Mouse (Mus musculus) testis, postnatal 14 days (tissue): ENCODE results near the gene Snai1.

Experiments
- DNase-seq: peaks from one replicate; pipeline ENCODE4 v3.0.0; 2021; ENCODE audit warnings: low spot score

The Snai1 gene

GRCm38 (mm10) chr2:167551342-167551920 lies 13.4 kb downstream of the Snai1 start:
- DNase-seq = no peak

- DNase-seq = no peak
These were observed 14.3 kb downstream of the Snai1 start for GRCm38 (mm10) chr2:167552292-167552691.

DNA sequence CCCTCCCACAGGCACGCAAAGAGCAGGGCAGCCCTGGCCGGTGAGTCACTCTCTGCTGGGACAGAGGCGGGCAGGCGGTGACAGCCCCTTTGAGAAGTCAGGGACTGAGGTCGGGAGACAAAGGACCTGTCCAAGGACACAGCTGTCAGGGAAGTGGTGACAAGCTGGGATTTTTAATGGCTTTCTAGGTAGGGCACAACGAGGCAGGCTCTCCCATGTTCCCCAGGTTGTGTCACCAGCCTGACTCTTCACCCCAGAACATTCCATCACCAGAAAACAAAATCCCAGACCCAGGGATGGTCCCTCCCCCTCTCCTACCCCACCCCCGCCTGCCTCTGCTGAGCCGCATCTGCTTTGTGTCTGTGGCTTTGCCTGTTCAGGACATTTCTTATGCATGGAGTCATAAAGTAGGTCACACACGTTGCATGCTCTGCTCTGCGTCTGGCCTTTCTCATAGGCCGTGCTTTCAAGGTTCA lies 15.0 kb downstream of the Snai1 start:
- DNase-seq = no peak

DNA sequence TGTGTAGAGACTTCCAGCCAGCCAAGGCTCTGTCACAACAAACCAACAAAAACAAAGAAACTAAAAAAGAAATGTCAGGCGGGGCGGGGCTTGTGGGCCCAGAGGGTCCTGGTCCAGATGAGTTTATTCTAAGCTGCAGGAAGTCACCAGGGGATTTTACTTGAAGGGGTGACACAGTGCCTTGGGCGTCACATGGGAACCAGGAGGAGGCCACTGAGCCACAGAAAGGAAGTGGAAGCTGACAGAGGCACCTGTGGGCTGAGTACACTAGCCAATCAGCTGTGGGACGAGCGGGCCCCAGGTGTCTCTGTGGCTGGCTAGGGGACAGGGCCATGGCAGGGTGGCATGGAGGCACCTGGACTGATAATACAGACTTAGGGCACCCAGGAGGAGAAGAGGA lies 17.8 kb downstream of the Snai1 start:
- no peak for DNase-seq

GRCm38 (mm10) chr2:167559413-167559812 lies 21.4 kb downstream of the Snai1 start:
- DNase-seq = no peak

- DNase-seq = no peak
These were observed 24.1 kb downstream of the Snai1 start for GRCm38 (mm10) chr2:167562101-167562500.

DNA sequence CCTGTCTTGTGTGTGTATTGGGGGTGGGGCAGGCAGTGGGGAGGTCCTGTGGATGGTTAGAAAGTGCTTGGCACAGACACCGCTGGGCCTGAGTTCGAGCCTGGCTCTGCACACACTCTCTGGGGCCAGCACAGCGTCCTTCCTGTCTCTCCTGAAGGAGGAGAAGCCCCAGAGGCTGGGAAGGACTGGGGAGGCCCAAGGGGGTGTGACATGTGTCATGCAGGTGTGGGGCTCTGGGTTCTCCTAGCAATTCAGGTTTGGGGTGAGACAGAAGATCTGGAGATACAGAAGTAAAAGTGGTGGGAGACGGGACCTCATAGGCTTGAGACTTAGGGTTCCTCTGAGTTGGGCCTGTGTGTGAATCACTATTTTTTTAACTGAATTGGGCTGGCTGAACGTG lies 25.0 kb downstream of the Snai1 start:
- no peak for DNase-seq

DNA sequence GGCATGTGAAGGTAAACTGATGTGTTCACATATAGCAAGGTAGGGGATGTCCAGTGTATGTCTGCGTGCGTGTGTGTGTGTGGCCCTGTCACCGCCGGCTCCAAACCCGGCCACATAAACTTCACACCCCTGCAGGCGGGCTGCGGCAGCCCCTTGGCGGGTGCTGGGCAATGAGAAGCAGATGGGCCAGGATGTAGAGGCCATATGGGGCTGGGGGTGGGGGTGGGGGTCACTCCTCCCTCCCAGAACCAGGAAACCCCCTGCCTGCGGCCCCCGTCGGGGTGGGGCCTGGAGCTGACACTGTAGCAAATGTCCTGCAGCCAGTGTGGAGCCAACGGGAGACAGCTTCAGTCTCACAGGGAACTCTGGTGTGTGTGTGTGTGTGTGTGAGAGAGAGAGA lies 25.7 kb downstream of the Snai1 start:
- no peak for DNase-seq

- DNase-seq = no peak
These were observed 26.7 kb downstream of the Snai1 start for GRCm38 (mm10) chr2:167564551-167565311.

DNA sequence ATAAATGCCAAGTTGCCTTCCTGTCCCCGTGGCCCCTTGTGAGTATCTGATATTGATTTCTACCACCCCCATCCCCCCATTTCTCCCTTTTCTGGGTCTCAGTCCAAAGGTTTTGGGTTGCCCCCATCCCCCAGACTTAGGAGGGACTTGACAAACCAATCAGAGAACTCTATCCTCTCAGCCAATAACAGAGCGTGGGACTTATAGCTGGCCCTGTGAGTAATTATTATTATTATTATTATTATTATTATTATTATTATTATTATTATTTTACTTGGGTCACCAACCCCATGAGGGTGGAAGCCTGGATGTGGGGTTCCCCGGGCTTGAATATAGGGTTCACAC lies 27.3 kb downstream of the Snai1 start:
- no peak for DNase-seq

DNA sequence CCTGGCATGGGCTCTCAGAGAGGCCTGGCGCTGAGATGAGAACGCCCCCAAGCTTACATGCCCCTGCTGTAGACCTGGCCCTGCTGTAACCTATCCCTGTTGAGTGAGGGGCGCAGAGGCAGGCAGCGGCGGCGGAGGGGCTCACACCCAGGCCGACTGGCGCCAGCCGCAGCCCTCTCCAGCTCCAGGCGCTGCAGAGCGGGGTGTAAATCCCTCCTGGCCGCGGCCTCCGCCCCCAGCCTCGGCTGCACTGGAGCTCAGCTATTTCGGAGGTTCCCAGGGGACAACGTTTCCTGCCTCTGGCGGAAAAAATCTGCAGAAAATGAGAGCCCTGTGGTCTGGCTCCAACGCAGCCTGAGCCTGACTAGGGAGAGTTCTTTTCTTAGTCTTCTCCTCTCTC lies 27.7 kb downstream of the Snai1 start:
- no peak for DNase-seq

GRCm38 (mm10) chr2:167568112-167568511 lies 30.1 kb downstream of the Snai1 start:
- no peak for DNase-seq

GRCm38 (mm10) chr2:167569934-167570651 lies 32.1 kb downstream of the Snai1 start:
- no peak for DNase-seq

DNA sequence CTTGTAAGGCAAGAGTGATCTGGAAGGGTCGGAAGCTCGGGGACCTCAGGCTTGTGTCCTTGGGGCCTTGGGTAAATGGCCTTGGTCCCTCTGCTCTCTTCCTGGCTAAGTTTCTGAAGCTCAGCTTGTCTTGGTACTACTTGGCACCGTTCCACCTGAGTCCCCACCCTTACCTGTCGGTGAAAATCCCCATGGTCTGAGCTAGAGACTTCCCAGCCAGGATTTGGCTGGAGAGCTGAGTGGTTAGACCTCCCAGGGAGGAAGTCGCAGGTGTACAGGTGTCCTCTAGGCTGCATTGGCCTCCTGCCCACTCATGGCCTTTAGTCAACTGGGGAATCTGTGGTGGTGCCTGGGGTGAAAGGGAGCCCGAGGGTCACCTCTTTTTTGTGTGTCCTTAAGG lies 32.8 kb downstream of the Snai1 start:
- DNase-seq = no peak

- no peak for DNase-seq
These were observed 33.6 kb downstream of the Snai1 start for GRCm38 (mm10) chr2:167571442-167572220.

GRCm38 (mm10) chr2:167574814-167575213 lies 36.8 kb downstream of the Snai1 start:
- DNase-seq = no peak

- DNase-seq = no peak
These were observed 37.6 kb downstream of the Snai1 start for GRCm38 (mm10) chr2:167575581-167575980.

- no peak for DNase-seq
These were observed 38.2 kb downstream of the Snai1 start for GRCm38 (mm10) chr2:167576121-167576620.

GRCm38 (mm10) chr2:167577186-167577785 lies 39.3 kb downstream of the Snai1 start:
- DNase-seq = no peak

- no peak for DNase-seq
These were observed 40.5 kb downstream of the Snai1 start for GRCm38 (mm10) chr2:167578521-167578920.

GRCm38 (mm10) chr2:167583161-167583952 lies 45.4 kb downstream of the Snai1 start:
- no peak for DNase-seq
